Mouse (Mus musculus): Measurements from ENCODE around the gene Dusp12.

- TF ChIP-seq MAX (IDR thresholded peaks at IDR 0.05) (no peak), CTCF (IDR thresholded peaks at IDR 0.05; ENCODE audit: control insufficient read depth, insufficient read depth, insufficient read length) (no peak), CEBPB (IDR thresholded peaks at IDR 0.05; ENCODE audit: low read depth) (peak; percentile 3)
Measured at GRCm38 (mm10) chr1:170853604-170854003, 31.7 kb downstream of the Dusp12 start.

Data from C2C12 (cell line).